Mouse (Mus musculus): Measurements from ENCODE around the gene Sec31b. TPM values are rescaled to one million over a fixed set of nuclear protein-coding genes. Genes with fewer than 3 reads are reported as not detected.

The Sec31b gene
- polyA plus RNA-seq, 1 experiment from 2014 or later = 0.24 TPM

DNA sequence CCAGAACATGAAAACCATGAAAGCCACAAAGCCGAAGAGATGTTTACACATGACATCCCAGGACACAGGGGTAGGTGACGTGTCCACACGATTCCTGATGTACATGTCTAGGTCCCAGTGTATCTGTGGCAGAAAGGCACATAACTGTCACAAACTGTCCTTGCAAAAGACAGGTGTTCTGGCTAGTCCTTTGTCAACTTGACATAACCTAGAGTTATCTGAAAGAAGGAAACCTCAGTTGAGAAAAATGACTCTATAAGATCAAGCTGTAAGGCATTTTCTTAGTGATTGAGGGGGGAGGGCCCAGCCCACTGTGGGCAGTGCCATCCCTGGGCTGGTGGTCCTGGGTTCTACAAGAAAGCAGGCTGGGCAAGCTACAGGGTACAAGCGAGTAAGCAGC is 7.1 kb upstream of the Sec31b start, which contains the start of gene Gm20538:
Gm20538 (minus strand) TSS at position 101 of the 400 bp plus-strand sequence.
- Histone ChIP-seq H3K27me3 (ENCODE audit: control insufficient read depth, insufficient read depth, low read length) (no peaks in the 10 kb centered on the region), H3K9ac (ENCODE audit: low read length) (no peak within 1 kb of the TSS), H3K36me3 (ENCODE audit: control insufficient read depth, insufficient read depth, low read length) (peaks cover 21% of the 10 kb centered on the region), H3K27ac (replicated peaks; ENCODE audit: low read depth, low read length) (no peak within 1 kb of the TSS), H3K4me3 (ENCODE audit: low read depth, low read length) (no peak within 1 kb of the TSS), H3K9me3 (ENCODE audit: control insufficient read depth, low read length) (no peaks in the 10 kb centered on the region), H3K4me2 (ENCODE audit: low read depth, severe bottlenecking) (no peak within 1 kb of the TSS), H3K4me1 (ENCODE audit: control insufficient read depth, insufficient read depth, low read length) (peaks cover 7% of the 10 kb centered on the region)
- DNase-seq (ENCODE audit: low spot score) (no peak), ATAC-seq (ENCODE audit: insufficient number of reproducible peaks, low FRiP score, low TSS enrichment, low read depth) (no peak)
- 94% methylated on average over 4 of the region's 4 CpGs for WGBS

DNA sequence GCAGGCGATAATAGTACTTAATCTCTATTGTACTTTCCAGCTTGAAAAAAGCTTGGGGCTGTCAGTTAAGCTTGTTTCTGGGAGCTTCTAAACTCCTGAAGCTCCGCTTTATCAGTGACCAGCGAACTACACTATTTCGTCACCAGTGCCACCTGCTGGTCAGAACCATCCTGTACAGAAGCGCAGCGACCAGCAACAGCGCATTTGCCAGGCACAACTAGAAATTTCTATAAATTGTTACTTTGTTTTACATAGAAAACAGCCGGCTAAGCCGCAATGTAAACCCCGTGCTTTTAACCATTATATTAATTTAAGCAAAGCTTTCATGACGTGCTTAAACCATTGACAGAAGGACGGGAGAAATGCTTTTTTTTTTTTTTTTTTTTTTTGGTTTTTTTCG is 889 bp downstream of the Sec31b start:
- no peak overlapping the region for H3K27ac ChIP-seq (replicated peaks; ENCODE audit: low read depth, low read length)
- ATAC-seq (ENCODE audit: insufficient number of reproducible peaks, low FRiP score, low TSS enrichment, low read depth) (no peak), DNase-seq (ENCODE audit: low spot score) (peak; percentile 88)
- peak overlapping the region; percentile 50; the same call in 1 of the 2 replicates for H3K4me3 ChIP-seq (ENCODE audit: low read depth, low read length)
- 4% methylated on average over 12 of the region's 13 CpGs for WGBS
- H3K27me3 ChIP-seq (ENCODE audit: control insufficient read depth, insufficient read depth, low read length) = 0 out of 2 replicates have a peak, but pooled peaks cover 3% of the 10 kb centered on the region
- H3K36me3 ChIP-seq (ENCODE audit: control insufficient read depth, insufficient read depth, low read length) = peaks cover 7% of the 10 kb centered on the region
- H3K9me3 ChIP-seq (ENCODE audit: control insufficient read depth, low read length) = no peaks in the 10 kb centered on the region
- peak overlapping the region; percentile 90 for H3K4me2 ChIP-seq (ENCODE audit: low read depth, severe bottlenecking)
- no peak overlapping the region for H3K9ac ChIP-seq (ENCODE audit: low read length)
- no peaks in the 10 kb centered on the region for H3K4me1 ChIP-seq (ENCODE audit: control insufficient read depth, insufficient read depth, low read length)

DNA sequence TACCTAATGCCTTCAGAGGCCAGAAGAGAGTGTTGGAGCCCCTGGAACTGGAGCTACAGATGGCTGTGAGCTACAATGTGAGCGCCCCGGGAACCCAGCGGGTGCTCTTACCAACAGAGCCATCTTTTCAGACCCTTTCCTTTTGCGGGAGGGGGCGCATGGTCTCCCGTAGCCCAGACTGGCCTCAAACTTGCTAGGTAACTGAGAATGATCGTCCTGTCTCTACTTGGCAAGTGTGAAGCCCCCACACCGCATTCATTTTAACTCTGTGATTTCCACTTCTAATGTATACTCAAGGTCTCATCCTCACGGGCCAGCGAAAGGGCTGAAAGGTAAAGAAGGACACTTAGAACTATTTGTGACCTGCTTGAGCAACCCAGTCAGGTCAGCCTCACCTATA is 1.3 kb downstream of the Sec31b start:
- DNase-seq (ENCODE audit: low spot score) = no peak
- no peak overlapping the region for H3K4me2 ChIP-seq (ENCODE audit: low read depth, severe bottlenecking)
- WGBS = 60% methylated on average over 10 of the region's 10 CpGs

DNA sequence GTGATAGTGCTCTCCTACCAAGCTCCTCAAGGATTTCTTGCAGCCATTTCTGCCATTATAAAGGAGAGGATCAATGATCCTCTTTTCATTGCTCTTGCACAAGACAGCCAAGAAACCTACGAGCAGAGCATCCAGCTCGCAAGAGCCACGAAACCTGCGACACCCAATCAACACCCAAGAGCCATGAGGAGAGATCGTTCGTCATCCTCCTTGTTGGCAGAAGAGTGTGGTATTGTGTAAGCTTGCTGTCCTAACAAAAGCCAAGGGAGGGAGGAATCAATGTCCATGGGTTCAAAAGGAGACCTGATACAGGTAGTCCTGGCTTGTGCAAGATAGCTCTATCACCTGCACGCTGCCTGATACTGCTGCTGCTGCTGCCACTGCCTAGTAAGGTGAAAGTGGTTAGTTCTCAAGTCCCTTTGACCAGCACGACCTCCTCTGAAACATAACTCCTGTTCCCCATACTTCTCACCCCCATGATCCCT is 2.9 kb downstream of the Sec31b start:
- Histone ChIP-seq H3K4me1 (ENCODE audit: control insufficient read depth, insufficient read depth, low read length) (no peaks in the 10 kb centered on the region), H3K9me3 (ENCODE audit: control insufficient read depth, low read length) (no peaks in the 10 kb centered on the region), H3K36me3 (ENCODE audit: control insufficient read depth, insufficient read depth, low read length) (no peaks in the 10 kb centered on the region), H3K4me2 (ENCODE audit: low read depth, severe bottlenecking) (no peak overlapping the region), H3K27ac (replicated peaks; ENCODE audit: low read depth, low read length) (no peak overlapping the region), H3K4me3 (ENCODE audit: low read depth, low read length) (no peak overlapping the region), H3K9ac (ENCODE audit: low read length) (no peak overlapping the region), H3K27me3 (ENCODE audit: control insufficient read depth, insufficient read depth, low read length) (0 out of 2 replicates have a peak, but pooled peaks cover 3% of the 10 kb centered on the region)
- DNase-seq (ENCODE audit: low spot score) (no peak), ATAC-seq (ENCODE audit: insufficient number of reproducible peaks, low FRiP score, low TSS enrichment, low read depth) (no peak)
- WGBS = 88% methylated on average over 8 of the region's 8 CpGs

More for the DNA sequence above, 1.3 kb downstream of the Sec31b start:
- H3K27ac ChIP-seq (replicated peaks; ENCODE audit: low read depth, low read length) = no peak overlapping the region
- H3K9me3 ChIP-seq (ENCODE audit: control insufficient read depth, low read length) = no peaks in the 10 kb centered on the region
- H3K9ac ChIP-seq (ENCODE audit: low read length) = no peak overlapping the region
- peaks cover 5% of the 10 kb centered on the region for H3K36me3 ChIP-seq (ENCODE audit: control insufficient read depth, insufficient read depth, low read length)
- ATAC-seq (ENCODE audit: insufficient number of reproducible peaks, low FRiP score, low TSS enrichment, low read depth) = no peak
- H3K4me3 ChIP-seq (ENCODE audit: low read depth, low read length) = no peak overlapping the region
- H3K4me1 ChIP-seq (ENCODE audit: control insufficient read depth, insufficient read depth, low read length) = no peaks in the 10 kb centered on the region
- 0 out of 2 replicates have a peak, but pooled peaks cover 3% of the 10 kb centered on the region for H3K27me3 ChIP-seq (ENCODE audit: control insufficient read depth, insufficient read depth, low read length)

DNA sequence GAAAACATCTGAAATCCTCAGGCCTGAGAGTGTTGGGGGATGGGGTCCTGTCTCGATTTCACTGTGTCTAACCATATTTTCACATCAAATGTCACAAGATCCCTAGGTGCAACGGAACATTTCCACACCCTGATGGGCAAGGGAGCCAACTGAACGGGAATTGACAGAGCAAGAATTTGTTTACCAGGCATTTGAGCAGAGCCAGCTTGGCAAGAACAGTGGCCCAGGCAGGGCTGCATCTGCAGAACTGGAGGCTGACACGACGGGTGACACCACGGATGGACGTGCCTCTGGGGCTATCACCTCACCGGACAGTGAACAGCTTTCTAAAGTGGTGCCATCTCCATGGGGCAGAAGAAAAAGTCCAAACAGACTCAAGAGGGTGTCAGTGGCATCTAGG is 8.2 kb downstream of the Sec31b start:
- H3K9me3 ChIP-seq (ENCODE audit: control insufficient read depth, low read length) = no peaks in the 10 kb centered on the region
- DNase-seq (ENCODE audit: low spot score) (no peak), ATAC-seq (ENCODE audit: insufficient number of reproducible peaks, low FRiP score, low TSS enrichment, low read depth) (no peak)
- no peaks in the 10 kb centered on the region for H3K4me1 ChIP-seq (ENCODE audit: control insufficient read depth, insufficient read depth, low read length)
- H3K4me2 ChIP-seq (ENCODE audit: low read depth, severe bottlenecking) = no peak overlapping the region
- no peaks in the 10 kb centered on the region for H3K36me3 ChIP-seq (ENCODE audit: control insufficient read depth, insufficient read depth, low read length)
- H3K27me3 ChIP-seq (ENCODE audit: control insufficient read depth, insufficient read depth, low read length) = no peaks in the 10 kb centered on the region
- H3K4me3 ChIP-seq (ENCODE audit: low read depth, low read length) = no peak overlapping the region
- no peak overlapping the region for H3K9ac ChIP-seq (ENCODE audit: low read length)
- no peak overlapping the region for H3K27ac ChIP-seq (replicated peaks; ENCODE audit: low read depth, low read length)
- 85% methylated on average over 8 of the region's 8 CpGs for WGBS

DNA sequence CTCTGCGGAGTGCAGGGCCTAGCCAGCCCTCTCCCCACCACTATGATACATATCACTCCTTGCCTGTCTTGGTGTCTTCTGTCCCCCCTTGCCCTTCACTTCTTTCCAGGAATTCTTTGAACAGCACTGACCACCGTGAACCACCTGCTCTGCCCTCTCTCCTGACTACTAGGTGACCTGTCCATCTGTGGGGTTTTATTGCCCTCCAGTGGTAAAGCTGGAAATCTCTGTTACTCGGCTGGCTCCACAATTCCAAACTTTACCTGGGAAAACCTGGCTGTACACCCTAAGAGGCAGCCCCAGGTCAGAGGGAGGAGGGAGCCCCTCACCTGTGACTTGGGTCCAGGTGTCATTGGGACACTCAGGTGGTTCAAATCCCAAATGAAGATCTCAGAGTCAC is 10.3 kb downstream of the Sec31b start:
- no peak overlapping the region for H3K4me3 ChIP-seq (ENCODE audit: low read depth, low read length)
- H3K9me3 ChIP-seq (ENCODE audit: control insufficient read depth, low read length) = no peaks in the 10 kb centered on the region
- no peak overlapping the region for H3K4me2 ChIP-seq (ENCODE audit: low read depth, severe bottlenecking)

DNA sequence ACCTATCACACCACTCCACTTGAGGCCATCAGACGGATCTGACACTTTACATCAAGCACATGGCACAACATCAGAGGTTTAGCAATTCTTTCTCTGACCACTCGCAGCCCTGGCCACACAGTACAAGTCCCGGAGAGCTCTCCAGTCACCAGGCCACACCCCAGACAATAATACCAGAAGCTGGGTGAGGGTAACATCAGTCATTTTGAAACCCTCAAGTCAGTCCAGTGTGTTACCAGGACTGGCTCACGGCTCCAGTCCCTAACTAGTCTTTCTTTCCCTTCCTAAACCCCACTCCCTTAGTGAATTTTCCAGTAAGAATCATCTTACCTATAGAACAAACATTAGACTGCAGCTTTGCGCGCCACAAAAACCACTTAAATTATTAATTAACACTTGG is 15.6 kb downstream of the Sec31b start:
- Histone ChIP-seq H3K4me1 (ENCODE audit: control insufficient read depth, insufficient read depth, low read length) (no peaks in the 10 kb centered on the region), H3K9ac (ENCODE audit: low read length) (no peak overlapping the region), H3K36me3 (ENCODE audit: control insufficient read depth, insufficient read depth, low read length) (no peaks in the 10 kb centered on the region), H3K9me3 (ENCODE audit: control insufficient read depth, low read length) (no peaks in the 10 kb centered on the region), H3K4me3 (ENCODE audit: low read depth, low read length) (no peak overlapping the region), H3K4me2 (ENCODE audit: low read depth, severe bottlenecking) (no peak overlapping the region), H3K27me3 (ENCODE audit: control insufficient read depth, insufficient read depth, low read length) (no peaks in the 10 kb centered on the region), H3K27ac (replicated peaks; ENCODE audit: low read depth, low read length) (no peak overlapping the region)
- DNase-seq (ENCODE audit: low spot score) (no peak), ATAC-seq (ENCODE audit: insufficient number of reproducible peaks, low FRiP score, low TSS enrichment, low read depth) (no peak)
- 83% methylated on average over 6 of the region's 6 CpGs for WGBS

More for the DNA sequence above, 10.3 kb downstream of the Sec31b start:
- DNase-seq (ENCODE audit: low spot score) (peak; percentile 48), ATAC-seq (ENCODE audit: insufficient number of reproducible peaks, low FRiP score, low TSS enrichment, low read depth) (no peak)
- Histone ChIP-seq H3K9ac (ENCODE audit: low read length) (no peak overlapping the region), H3K27ac (replicated peaks; ENCODE audit: low read depth, low read length) (no peak overlapping the region), H3K4me1 (ENCODE audit: control insufficient read depth, insufficient read depth, low read length) (no peaks in the 10 kb centered on the region), H3K27me3 (ENCODE audit: control insufficient read depth, insufficient read depth, low read length) (no peaks in the 10 kb centered on the region), H3K36me3 (ENCODE audit: control insufficient read depth, insufficient read depth, low read length) (no peaks in the 10 kb centered on the region)
- WGBS = 36% methylated on average over 3 of the region's 3 CpGs

DNA sequence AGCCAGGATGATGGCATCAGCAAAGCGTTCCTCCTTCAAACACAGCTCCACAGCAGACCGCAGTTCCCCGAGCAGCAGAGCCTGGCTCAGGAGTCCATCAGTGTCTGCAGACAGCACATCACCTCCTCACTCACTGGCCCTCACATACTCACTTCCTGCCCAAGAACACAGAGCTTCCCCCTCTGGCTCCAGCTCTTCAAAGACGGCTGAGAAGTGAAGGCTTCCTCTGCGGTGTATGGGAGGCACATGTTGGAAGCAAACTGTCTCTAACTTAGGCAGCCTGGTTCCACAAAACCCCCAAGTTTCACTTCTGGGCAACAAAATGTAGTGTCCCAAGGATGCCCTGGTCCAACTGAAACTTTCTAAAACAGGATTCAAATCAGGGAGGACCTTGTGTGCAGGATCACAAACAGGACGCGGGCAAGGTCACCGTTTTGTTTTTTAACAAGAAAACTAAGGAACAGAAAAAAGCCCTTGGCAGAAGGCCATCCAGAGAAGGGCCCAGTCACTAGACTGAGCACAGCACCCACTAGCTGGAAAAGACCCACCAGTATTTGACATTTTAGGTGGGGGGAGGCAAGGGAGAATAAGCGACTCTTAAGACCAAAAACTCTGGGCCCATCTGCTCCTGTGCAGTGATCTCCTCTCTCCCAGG is 20.0 kb downstream of the Sec31b start:
- no peak overlapping the region for H3K27ac ChIP-seq (replicated peaks; ENCODE audit: low read depth, low read length)
- H3K4me3 ChIP-seq (ENCODE audit: low read depth, low read length) = no peak overlapping the region
- H3K9ac ChIP-seq (ENCODE audit: low read length) = no peak overlapping the region
- no peaks in the 10 kb centered on the region for H3K4me1 ChIP-seq (ENCODE audit: control insufficient read depth, insufficient read depth, low read length)
- WGBS = 86% methylated on average over 9 of the region's 9 CpGs
- H3K4me2 ChIP-seq (ENCODE audit: low read depth, severe bottlenecking) = no peak overlapping the region
- no peaks in the 10 kb centered on the region for H3K9me3 ChIP-seq (ENCODE audit: control insufficient read depth, low read length)
- no peaks in the 10 kb centered on the region for H3K36me3 ChIP-seq (ENCODE audit: control insufficient read depth, insufficient read depth, low read length)
- ATAC-seq (ENCODE audit: insufficient number of reproducible peaks, low FRiP score, low TSS enrichment, low read depth) = no peak
- no peak for DNase-seq (ENCODE audit: low spot score)
- H3K27me3 ChIP-seq (ENCODE audit: control insufficient read depth, insufficient read depth, low read length) = no peaks in the 10 kb centered on the region

Data from limb, embryonic 11.5 days (tissue).